Mouse (Mus musculus) liver, adult 2 months (tissue): ENCODE measurements around the gene Prkag1.

Experiments
- CTCF ChIP-seq: fragments of 200-500 bp; IDR thresholded peaks from 2 replicates; pipeline ENCODE4 v1.5.1; 2011; ENCODE audit warnings: low read depth, low read length, control low read depth
- POLR2A ChIP-seq: fragments of 200-500 bp; IDR thresholded peaks from 2 replicates; pipeline ENCODE4 v1.6.1; 2011; ENCODE audit warnings: low read length, control low read depth; ENCODE audit not compliant: insufficient read depth; ENCODE audit errors: extremely low read depth

GRCm38 (mm10) chr15:98765929-98766328 lies 65.4 kb downstream of the Prkag1 start:
- TF ChIP-seq POLR2A (no peak), CTCF (no peak)
